Mouse (Mus musculus) CH12.LX (cell line): Measurements from ENCODE around the gene Plvap.

ENCODE experiments used
- CTCF ChIP-seq, 2 experiments: IDR thresholded peaks in 1 of 2; conservative IDR thresholded peaks in 1 of 2; 2 replicates each; pipeline ENCODE4 v1.5.1; 2011 to 2012; ENCODE audit warnings: low read depth in 2 of 2, low read length in 2 of 2, improper control_type of control experiment in 1 of 2, inconsistent platforms in 1 of 2, mild to moderate bottlenecking in 1 of 2, moderate library complexity in 1 of 2
- KAT2A ChIP-seq: IDR thresholded peaks from 2 replicates; pipeline ENCODE4 v1.6.1; 2012; ENCODE audit warnings: low read length, improper control_type of control experiment, inconsistent platforms; ENCODE audit not compliant: insufficient replicate concordance
- POLR2A ChIP-seq: IDR thresholded peaks from 2 replicates; pipeline ENCODE4 v1.6.1; 2011; ENCODE audit warnings: low read depth, mild to moderate bottlenecking, improper control_type of control experiment, low read length

- TF ChIP-seq POLR2A (peak; percentile 78), CTCF (conservative IDR thresholded peaks at IDR 0.05 in 1 of 2, IDR thresholded peaks at IDR 0.05 in 1 of 2; ENCODE audit: low read depth in 2 of 2, low read length in 2 of 2) (peak; percentile 82 to 100), KAT2A (peak; percentile 99)
These were observed 46.7 kb downstream of the Plvap start, which contains the start of gene Mrpl34 for GRCm38 (mm10) chr8:71464513-71465500.
